Mouse (Mus musculus): ENCODE results near the gene Sh3bp4.

GRCm38 (mm10) chr1:89056175-89056574 is 14.0 kb upstream of the Sh3bp4 start:
- TF ChIP-seq CTCF (IDR thresholded peaks at IDR 0.05; ENCODE audit: low read depth, low read length) (no peak), POLR2A (IDR thresholded peaks at IDR 0.05; ENCODE audit: borderline replicate concordance, low read depth, low read length) (no peak)

Measured in bone marrow macrophage, adult 2 months (primary cell).